Mouse (Mus musculus): ENCODE data around the gene St14.

DNA sequence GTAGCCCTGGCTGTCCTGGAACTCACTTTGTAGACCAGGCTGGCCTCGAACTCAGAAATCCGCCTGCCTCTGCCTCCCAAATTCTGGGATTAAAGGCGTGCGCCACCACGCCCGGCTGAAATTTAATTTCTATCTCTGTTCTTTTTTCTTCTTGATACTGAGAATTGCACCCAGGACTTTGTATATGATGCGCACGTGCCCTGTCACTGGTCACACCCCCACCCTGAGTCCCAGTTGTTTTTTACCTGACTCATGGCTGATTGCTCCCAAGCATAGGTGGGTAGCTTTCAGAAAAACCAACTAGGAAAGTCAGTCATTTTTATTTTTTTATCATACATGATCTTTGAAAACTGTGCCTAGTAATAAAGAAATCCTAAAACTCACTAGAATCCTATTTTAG is 60.9 kb downstream of the St14 start:
- TF ChIP-seq CHD2 (IDR thresholded peaks at IDR 0.05; ENCODE audit: low read depth, low read length) (no peak), ZC3H11A (IDR thresholded peaks at IDR 0.05; ENCODE audit: borderline replicate concordance, low read depth, low read length) (no peak), MAFK (IDR thresholded peaks at IDR 0.05; ENCODE audit: insufficient read depth, low read depth, low read length) (no peak), ZNF384 (IDR thresholded peaks at IDR 0.05; ENCODE audit: low read depth, low read length) (peak; percentile 43; the same call in 1 of the 2 replicates), HCFC1 (IDR thresholded peaks at IDR 0.05; ENCODE audit: borderline replicate concordance, insufficient read depth, low read length) (no peak)
